Mouse (Mus musculus) intestine, embryonic 14.5 days (tissue): Measurements from ENCODE around the gene Misp. TPM values are rescaled to one million over a fixed set of nuclear protein-coding genes. Genes with fewer than 3 reads are reported as not detected.

Experiments
- ATAC-seq: fragments of 200-750 bp; cut with Nextera tagmentation; replicated peaks from 2 replicates; pipeline ENCODE4 v1.8.0; 2017; ENCODE audit warnings: low read depth, moderate number of reproducible peaks, moderate TSS enrichment, moderate library complexity; ENCODE audit not compliant: low FRiP score, low TSS enrichment
- DNase-seq: peaks from one replicate; pipeline ENCODE4 v3.0.0-alpha.2; 2018; ENCODE audit warnings: low spot score
- H3K27ac ChIP-seq: fragments of 300-500 bp; sonication (generic); 2 replicates; pipeline ENCODE4 v1.5.1; 2014; ENCODE audit warnings: low read depth, mild to moderate bottlenecking, control low read depth
- H3K27me3 ChIP-seq: fragments of 300-500 bp; sonication (generic); replicated peaks from 2 replicates; pipeline ENCODE4 v1.6.1; 2014; ENCODE audit warnings: low read length, control low read depth; ENCODE audit not compliant: control insufficient read depth, insufficient read depth
- H3K36me3 ChIP-seq: fragments of 300-500 bp; sonication (generic); 2 replicates; pipeline ENCODE4 v1.6.1; 2014; ENCODE audit warnings: low read length, control low read depth; ENCODE audit not compliant: control insufficient read depth, insufficient read depth
- H3K4me1 ChIP-seq: fragments of 300-500 bp; sonication (generic); replicated peaks from 2 replicates; pipeline ENCODE4 v1.6.1; 2014; ENCODE audit warnings: low read length, control low read depth, mixed read lengths; ENCODE audit not compliant: control insufficient read depth, insufficient read depth
- H3K4me2 ChIP-seq: fragments of 300-500 bp; sonication (generic); 2 replicates; pipeline ENCODE4 v1.6.1; 2014; ENCODE audit warnings: low read length
- H3K4me3 ChIP-seq: fragments of 300-500 bp; sonication (generic); 2 replicates; pipeline ENCODE4 v1.5.1; 2014; ENCODE audit warnings: low read depth, low read length, control low read depth, mixed read lengths
- H3K9ac ChIP-seq: fragments of 300-500 bp; sonication (generic); 2 replicates; pipeline ENCODE4 v1.6.1; 2014; ENCODE audit warnings: mild to moderate bottlenecking, low read length
- H3K9me3 ChIP-seq: fragments of 300-500 bp; sonication (generic); 2 replicates; pipeline ENCODE4 v1.6.1; 2016; ENCODE audit warnings: low read length, control low read depth; ENCODE audit not compliant: control insufficient read depth
- WGBS: fragments of 180-500 bp; shearing (Covaris S2); extraction: QIAGEN DNeasy Blood & Tissue Kit; methylation state at CpG from one replicate; pipeline ENCODE4 v1.1.7; 2014; 5-methylcytosine and 5-hydroxymethylcytosine counted together
- polyA plus RNA-seq: library from polyadenylated mRNA; unstranded; fragments of >200 nt; fragmentation: Nextera tagmentation; extraction: Ambion mirVana; gene quantifications from 2 replicates; pipeline ENCODE4 v1.2.1, GENCODE M21; 2014

Gene Misp
- polyA plus RNA-seq, 1 experiment from 2014 or later: 87.9 TPM

GRCm38 (mm10) chr10:79856704-79857451, 36.1 kb downstream of the Misp start:
- no peaks in the 10 kb centered on the region for H3K9me3 ChIP-seq
- peak overlapping the region; percentile 96 for H3K4me2 ChIP-seq
- H3K4me1 ChIP-seq: peaks cover 39% of the 10 kb centered on the region
- peak overlapping the region; percentile 98 for H3K4me3 ChIP-seq
- ATAC-seq (no peak), DNase-seq (no peak)
- WGBS: 31% methylated on average over 7 of the region's 7 CpGs
- no peaks in the 10 kb centered on the region for H3K27me3 ChIP-seq
- peak overlapping the region; percentile 43; the same call in 1 of the 2 replicates for H3K27ac ChIP-seq
- peak overlapping the region; percentile 100 for H3K9ac ChIP-seq
- peaks cover 49% of the 10 kb centered on the region for H3K36me3 ChIP-seq

- Histone ChIP-seq H3K9ac (peak overlapping the region; percentile 100), H3K4me3 (peak overlapping the region; percentile 98), H3K9me3 (no peaks in the 10 kb centered on the region), H3K4me2 (peak overlapping the region; percentile 96), H3K36me3 (peaks cover 55% of the 10 kb centered on the region), H3K4me1 (peaks cover 33% of the 10 kb centered on the region), H3K27ac (peak overlapping the region; percentile 43), H3K27me3 (no peaks in the 10 kb centered on the region)
- no peak for ATAC-seq
- peak; percentile 81 for DNase-seq
- 8% methylated on average over 4 of the region's 4 CpGs for WGBS
Measured at GRCm38 (mm10) chr10:79857452-79857811, 36.6 kb downstream of the Misp start.

GRCm38 (mm10) chr10:79857894-79858293, 37.1 kb downstream of the Misp start:
- 60% methylated on average over 2 of the region's 2 CpGs for WGBS
- H3K36me3 ChIP-seq: peaks cover 60% of the 10 kb centered on the region
- peak overlapping the region; percentile 96 for H3K4me2 ChIP-seq
- H3K27ac ChIP-seq: peak overlapping the region; percentile 43
- no peaks in the 10 kb centered on the region for H3K27me3 ChIP-seq
- no peaks in the 10 kb centered on the region for H3K9me3 ChIP-seq
- peaks cover 29% of the 10 kb centered on the region for H3K4me1 ChIP-seq
- ATAC-seq: no peak
- peak overlapping the region; percentile 35; the same call in 1 of the 2 replicates for H3K9ac ChIP-seq
- no peak for DNase-seq
- H3K4me3 ChIP-seq: peak overlapping the region; percentile 98

- H3K4me1 ChIP-seq: peaks cover 26% of the 10 kb centered on the region
- no peak for DNase-seq
- H3K27ac ChIP-seq: peak overlapping the region; percentile 33; the same call in 1 of the 2 replicates
- H3K4me3 ChIP-seq: peak overlapping the region; percentile 98
- no peak for ATAC-seq
- H3K36me3 ChIP-seq: peaks cover 66% of the 10 kb centered on the region
- H3K4me2 ChIP-seq: peak overlapping the region; percentile 96
- 54% methylated on average over 17 of the region's 17 CpGs for WGBS
- peak overlapping the region; percentile 35; the same call in 1 of the 2 replicates for H3K9ac ChIP-seq
- H3K9me3 ChIP-seq: no peaks in the 10 kb centered on the region
- H3K27me3 ChIP-seq: no peaks in the 10 kb centered on the region
Measured at GRCm38 (mm10) chr10:79858416-79859074, 37.8 kb downstream of the Misp start.

GRCm38 (mm10) chr10:79859116-79859515, 38.3 kb downstream of the Misp start:
- Histone ChIP-seq H3K4me3 (no peak overlapping the region), H3K27ac (no peak overlapping the region), H3K9ac (no peak overlapping the region), H3K36me3 (peaks cover 70% of the 10 kb centered on the region), H3K4me1 (peaks cover 26% of the 10 kb centered on the region), H3K4me2 (no peak overlapping the region), H3K27me3 (no peaks in the 10 kb centered on the region), H3K9me3 (no peaks in the 10 kb centered on the region)
- no peak for DNase-seq
- ATAC-seq: no peak
- WGBS: 84% methylated on average over 11 of the region's 11 CpGs

GRCm38 (mm10) chr10:79860079-79860911, 39.5 kb downstream of the Misp start:
- H3K9ac ChIP-seq: no peak overlapping the region
- no peak overlapping the region for H3K4me3 ChIP-seq
- H3K27me3 ChIP-seq: no peaks in the 10 kb centered on the region
- H3K4me2 ChIP-seq: no peak overlapping the region
- 92% methylated on average over 26 of the region's 26 CpGs for WGBS
- H3K9me3 ChIP-seq: no peaks in the 10 kb centered on the region
- ATAC-seq (no peak), DNase-seq (no peak)
- H3K27ac ChIP-seq: no peak overlapping the region
- peaks cover 80% of the 10 kb centered on the region for H3K36me3 ChIP-seq
- peaks cover 26% of the 10 kb centered on the region for H3K4me1 ChIP-seq

- Histone ChIP-seq H3K9me3 (no peaks in the 10 kb centered on the region), H3K4me1 (peaks cover 24% of the 10 kb centered on the region), H3K27me3 (no peaks in the 10 kb centered on the region), H3K9ac (no peak overlapping the region), H3K4me3 (no peak overlapping the region), H3K36me3 (peaks cover 91% of the 10 kb centered on the region), H3K4me2 (no peak overlapping the region), H3K27ac (0 out of 2 replicates have a peak overlapping the region, but pooled peaks have one; percentile 9)
- ATAC-seq (no peak), DNase-seq (no peak)
- 74% methylated on average over 25 of the region's 25 CpGs for WGBS
Measured at GRCm38 (mm10) chr10:79861230-79862048, 40.6 kb downstream of the Misp start.
